Mouse (Mus musculus): ENCODE measurements around the gene Epb41l1.

DNA sequence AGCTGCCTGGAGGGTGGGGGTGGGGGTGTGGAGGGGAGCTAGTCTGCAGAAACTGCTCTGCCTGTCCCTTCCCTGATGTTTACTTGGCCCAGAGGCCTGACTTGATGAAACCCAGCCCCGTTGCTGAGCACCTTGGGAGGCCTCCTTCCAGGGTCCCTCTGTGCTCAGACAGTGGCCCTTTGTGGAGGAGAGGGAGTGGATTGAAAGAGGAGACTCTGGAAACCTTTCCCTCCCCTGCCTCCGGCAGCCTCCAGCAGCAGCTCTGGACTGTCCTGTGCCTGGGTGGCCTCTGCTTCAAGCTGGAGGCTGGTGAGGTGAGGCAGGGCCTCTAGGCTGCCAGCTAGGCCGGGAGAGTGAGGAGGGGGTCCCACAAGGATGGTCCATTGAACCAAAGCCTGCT lies 13.7 kb upstream of the Epb41l1 start:
- no peak for TF ChIP-seq CTCF (IDR thresholded peaks at IDR 0.05; ENCODE audit: low read depth)
- TF ChIP-seq EP300 (IDR thresholded peaks at IDR 0.05; ENCODE audit: low read depth): no peak
